Mouse (Mus musculus): Measurements from ENCODE around the gene Slc18b1.

- TF ChIP-seq CTCF (IDR thresholded peaks at IDR 0.05; ENCODE audit: low read depth) (no peak), EP300 (IDR thresholded peaks at IDR 0.05; ENCODE audit: low read depth) (no peak)
Observed at GRCm38 (mm10) chr10:23826516-23826915, 29.7 kb downstream of the Slc18b1 start.

Data from liver, postnatal 0 days (tissue).